15 mouse cellular contexts compared by ENCODE assay signal in the genomic region with DNA sequence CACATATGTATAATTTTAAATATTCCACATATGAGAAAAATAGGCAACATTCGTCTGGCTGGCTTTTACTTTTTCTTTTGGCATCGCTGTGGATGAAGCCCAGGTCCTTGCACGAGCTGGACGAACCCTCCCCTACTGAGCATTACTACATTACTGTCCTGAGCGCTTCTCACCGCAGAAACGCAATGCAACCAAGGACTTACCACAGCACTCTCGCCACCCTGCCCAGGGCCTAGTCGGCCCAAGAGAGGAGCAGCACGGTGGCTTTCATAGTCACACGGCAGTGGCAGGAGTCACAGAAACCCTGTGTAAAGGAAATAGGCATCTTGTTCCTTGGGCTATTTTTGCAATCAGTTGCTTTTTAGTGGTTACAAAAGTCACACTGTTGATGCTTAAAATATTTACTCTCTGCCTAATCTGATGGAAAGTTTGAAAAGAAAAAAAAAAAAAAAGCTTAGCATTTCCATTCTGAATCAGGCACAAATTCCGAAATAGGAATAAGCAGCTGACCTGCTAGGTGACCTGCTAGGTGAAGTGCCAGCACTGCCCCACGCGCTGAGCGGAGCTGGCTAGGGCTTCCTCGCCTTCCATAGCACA.
"Had no signal": no experiment of that assay in that cellular context is flagged by ENCODE, and none has a peak within 500 bp of the region (broad histone marks: within the 10 kb centered on the region; RNA-seq: fewer than 3 reads in every experiment).

No protein-coding gene starts in this region.

- H3K4me1 ChIP-seq: midbrain, embryonic 12.5 days; neural tube, embryonic 13.5 days had no signal

- H3K4me2 ChIP-seq: liver, embryonic 11.5 days; liver, embryonic 15.5 days; midbrain, embryonic 12.5 days; neural tube, embryonic 13.5 days had no signal

- H3K9ac ChIP-seq: liver, embryonic 15.5 days; midbrain, embryonic 12.5 days; neural tube, embryonic 13.5 days had no signal

- DNase-seq: left cerebral cortex, postnatal 4 days; lung, adult 2 months; lung, postnatal 36 days; right cerebral cortex, postnatal 25 days; thymus, postnatal 14 days had no signal

- H3K27me3 ChIP-seq: liver, embryonic 15.5 days; midbrain, embryonic 12.5 days; neural tube, embryonic 13.5 days had no signal

- H3K9me3 ChIP-seq: liver, embryonic 15.5 days; midbrain, embryonic 12.5 days; neural tube, embryonic 13.5 days had no signal

- ATAC-seq: intestine, embryonic 16.5 days; lung, postnatal 0 days; midbrain, embryonic 16.5 days had no signal

- H3K4me3 ChIP-seq: layer of hippocampus, adult 2 months; liver, embryonic 15.5 days; midbrain, embryonic 12.5 days; neural tube, embryonic 13.5 days had no signal

- H3K36me3 ChIP-seq: liver, embryonic 15.5 days; midbrain, embryonic 12.5 days; neural tube, embryonic 13.5 days had no signal

- H3K27ac ChIP-seq: kidney, postnatal 0 days; layer of hippocampus, adult 2 months; liver, embryonic 15.5 days; midbrain, embryonic 12.5 days; neural tube, embryonic 13.5 days; stomach, postnatal 0 days had no signal
